Mouse (Mus musculus): Measurements from ENCODE around the gene Cd83. TPM values are rescaled to one million over a fixed set of nuclear protein-coding genes. Genes with fewer than 3 reads are reported as not detected.

The Cd83 gene
- total and polyA plus RNA-seq, 2 experiments from 2014 or later = 36.0 to 36.6 TPM

DNA sequence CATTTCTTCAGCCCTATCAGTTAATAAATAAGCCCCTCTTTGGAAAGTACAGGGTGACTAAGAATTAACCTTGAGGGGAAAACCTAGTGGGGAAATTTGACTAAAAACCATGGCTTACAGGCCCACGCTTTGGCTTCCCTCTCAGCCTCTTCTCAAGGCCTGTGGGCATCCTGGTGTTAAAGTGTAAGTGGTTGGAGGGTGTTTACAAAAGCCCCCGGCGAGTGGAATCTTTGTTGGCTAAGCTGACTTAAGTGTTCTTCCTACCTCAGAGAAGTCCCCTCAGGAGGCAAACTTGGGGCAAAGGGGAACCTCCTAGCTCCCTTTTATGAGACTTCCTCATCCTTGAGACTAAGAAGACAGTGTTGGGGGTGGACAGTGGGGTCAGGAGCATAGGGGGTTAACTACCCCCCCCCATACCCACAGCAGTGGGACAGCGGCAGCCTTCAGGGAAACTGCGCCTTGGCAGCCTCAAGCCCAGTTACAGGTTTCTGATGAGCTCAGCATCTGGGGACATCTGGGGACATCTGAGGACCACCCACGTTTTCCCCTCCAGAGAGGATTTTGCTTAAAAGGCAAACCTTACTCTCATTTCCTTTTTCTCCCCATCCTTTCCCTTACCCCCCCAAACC is 6.4 kb upstream of the Cd83 start:
- H3K4me3 ChIP-seq (ENCODE audit: low read depth, low read length) = no peak overlapping the region
- no peaks in the 10 kb centered on the region for H3K27me3 ChIP-seq (ENCODE audit: insufficient read depth, low read length)
- no peak for ATAC-seq (ENCODE audit: low FRiP score)
- H3K9ac ChIP-seq (replicated peaks; ENCODE audit: low read length, poor library complexity, severe bottlenecking) = no peak overlapping the region
- H3K4me2 ChIP-seq (ENCODE audit: low read depth, low read length, poor library complexity, severe bottlenecking) = no peak overlapping the region
- TF ChIP-seq CTCF (IDR thresholded peaks at IDR 0.05) = no peak
- 70% methylated on average over 6 of the region's 6 CpGs for WGBS
- H3K4me1 ChIP-seq (ENCODE audit: insufficient read depth, low read length) = no peaks in the 10 kb centered on the region
- H3K9me3 ChIP-seq (ENCODE audit: low read length) = no peaks in the 10 kb centered on the region
- no peak for DNase-seq (ENCODE audit: low spot score)
- no peak overlapping the region for H3K27ac ChIP-seq (ENCODE audit: low read depth, low read length)
- H3K36me3 ChIP-seq (ENCODE audit: insufficient read depth, low read length) = no peaks in the 10 kb centered on the region

DNA sequence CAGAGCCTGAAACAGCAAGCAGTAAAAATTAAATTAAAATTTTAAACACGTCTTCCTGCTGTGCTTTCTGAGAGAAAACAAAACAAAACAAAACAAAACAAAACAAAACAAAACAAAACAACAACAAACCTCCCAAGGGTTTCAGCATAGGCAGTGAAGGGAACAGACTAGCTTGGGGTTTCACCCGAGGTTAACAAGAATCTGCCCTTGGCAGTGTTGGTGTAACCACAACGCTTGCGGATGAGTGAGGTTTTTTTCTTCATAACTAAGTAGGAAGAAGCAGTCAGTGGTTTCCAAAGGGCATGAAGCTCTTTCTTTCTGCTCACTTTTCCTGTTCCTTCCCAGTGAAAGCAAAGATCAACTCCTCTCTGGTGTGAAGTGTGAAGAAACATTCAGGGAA is 5.6 kb upstream of the Cd83 start:
- Histone ChIP-seq H3K27ac (ENCODE audit: low read depth, low read length) (no peak overlapping the region), H3K9ac (replicated peaks; ENCODE audit: low read length, poor library complexity, severe bottlenecking) (no peak overlapping the region), H3K4me3 (ENCODE audit: low read depth, low read length) (no peak overlapping the region), H3K4me1 (ENCODE audit: insufficient read depth, low read length) (no peaks in the 10 kb centered on the region), H3K36me3 (ENCODE audit: insufficient read depth, low read length) (no peaks in the 10 kb centered on the region), H3K4me2 (ENCODE audit: low read depth, low read length, poor library complexity, severe bottlenecking) (no peak overlapping the region), H3K27me3 (ENCODE audit: insufficient read depth, low read length) (no peaks in the 10 kb centered on the region), H3K9me3 (ENCODE audit: low read length) (no peaks in the 10 kb centered on the region)
- TF ChIP-seq CTCF (IDR thresholded peaks at IDR 0.05) = no peak
- no peak for ATAC-seq (ENCODE audit: low FRiP score)
- 84% methylated on average over 4 of the region's 4 CpGs for WGBS
- DNase-seq (ENCODE audit: low spot score) = no peak

DNA sequence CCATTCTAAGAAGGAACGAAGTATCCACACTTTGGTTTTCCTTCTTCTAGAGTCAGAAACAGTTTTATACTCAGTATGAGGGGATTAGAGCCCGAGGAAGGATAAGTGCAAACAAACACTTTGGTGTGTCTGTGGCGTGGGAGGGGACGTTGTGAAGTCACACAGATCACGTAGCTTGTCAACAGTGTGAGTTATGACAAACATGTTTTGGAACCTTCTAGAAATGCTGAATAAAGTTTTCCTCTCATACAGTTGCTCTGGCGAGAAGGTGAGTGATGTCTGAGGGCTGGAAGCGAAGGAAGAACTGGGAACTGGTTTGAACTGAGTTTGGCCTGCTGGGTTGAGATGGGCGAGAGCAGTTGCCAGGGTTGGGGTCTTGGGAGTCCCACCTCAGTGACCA is 4.5 kb upstream of the Cd83 start:
- no peak overlapping the region for H3K4me2 ChIP-seq (ENCODE audit: low read depth, low read length, poor library complexity, severe bottlenecking)
- DNase-seq (ENCODE audit: low spot score) = no peak
- WGBS = 86% methylated on average over 8 of the region's 8 CpGs

DNA sequence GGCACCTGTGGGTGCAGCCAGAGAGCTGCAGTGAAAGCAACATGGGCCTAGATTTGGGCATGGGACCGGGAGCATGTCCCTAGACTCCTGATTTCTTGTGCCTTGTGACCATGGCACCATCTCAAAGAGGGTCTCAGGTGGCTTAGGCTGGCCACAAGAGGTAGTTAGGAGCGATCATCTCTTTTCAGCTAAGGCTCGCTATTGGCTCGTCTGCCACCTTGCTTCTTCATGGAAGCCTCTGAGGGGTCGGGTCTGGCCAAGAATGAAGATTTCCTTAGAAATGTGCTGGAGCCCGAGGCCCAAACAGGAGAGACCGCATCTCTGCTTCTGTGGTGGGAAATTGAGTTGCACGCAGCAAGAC is 1.1 kb downstream of the Cd83 start:
- TF ChIP-seq CTCF (IDR thresholded peaks at IDR 0.05) = no peak

More for the DNA sequence above, 4.5 kb upstream of the Cd83 start:
- no peak for ATAC-seq (ENCODE audit: low FRiP score)
- Histone ChIP-seq H3K9me3 (ENCODE audit: low read length) (no peaks in the 10 kb centered on the region), H3K36me3 (ENCODE audit: insufficient read depth, low read length) (no peaks in the 10 kb centered on the region), H3K4me1 (ENCODE audit: insufficient read depth, low read length) (no peaks in the 10 kb centered on the region), H3K27me3 (ENCODE audit: insufficient read depth, low read length) (no peaks in the 10 kb centered on the region), H3K9ac (replicated peaks; ENCODE audit: low read length, poor library complexity, severe bottlenecking) (no peak overlapping the region), H3K27ac (ENCODE audit: low read depth, low read length) (no peak overlapping the region), H3K4me3 (ENCODE audit: low read depth, low read length) (no peak overlapping the region)
- no peak for TF ChIP-seq CTCF (IDR thresholded peaks at IDR 0.05)

DNA sequence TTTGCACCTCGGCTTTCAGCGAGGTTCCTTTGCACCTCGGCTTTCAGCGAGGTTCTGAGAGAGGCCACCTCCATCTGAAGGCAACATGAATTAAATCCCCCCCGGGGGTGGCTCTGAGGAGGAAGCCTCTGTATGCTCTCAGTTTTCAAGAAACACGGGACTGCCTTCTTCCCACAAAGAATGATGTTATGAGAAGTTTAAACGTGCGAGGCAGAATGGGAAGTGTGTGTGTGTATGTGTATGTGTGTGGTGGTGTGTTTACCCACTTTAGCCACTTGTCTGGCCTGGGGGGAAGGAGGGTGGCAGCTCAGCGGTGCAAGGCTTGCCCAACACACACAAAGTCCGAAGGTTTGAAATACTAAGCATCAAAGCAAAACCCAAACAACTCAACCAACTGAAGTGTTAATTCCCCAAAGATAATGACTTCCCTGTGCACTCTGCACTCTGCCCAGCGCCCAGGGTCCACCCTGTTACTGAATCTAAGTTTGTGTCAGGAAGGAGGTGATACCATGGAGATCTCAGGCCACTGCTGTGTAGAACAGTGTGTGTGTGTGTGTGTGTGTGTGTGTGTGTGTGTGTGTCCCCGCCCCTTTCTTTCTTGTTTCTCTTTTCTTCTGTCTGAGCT is 1.7 kb downstream of the Cd83 start:
- H3K36me3 ChIP-seq (ENCODE audit: insufficient read depth, low read length) = no peaks in the 10 kb centered on the region
- 34% methylated on average over 12 of the region's 12 CpGs for WGBS
- H3K9ac ChIP-seq (replicated peaks; ENCODE audit: low read length, poor library complexity, severe bottlenecking) = 0 out of 2 replicates have a peak overlapping the region, but pooled peaks have one; percentile 75
- H3K27me3 ChIP-seq (ENCODE audit: insufficient read depth, low read length) = no peaks in the 10 kb centered on the region
- no peaks in the 10 kb centered on the region for H3K9me3 ChIP-seq (ENCODE audit: low read length)
- ATAC-seq (ENCODE audit: low FRiP score) (no peak), DNase-seq (ENCODE audit: low spot score) (no peak)
- H3K4me2 ChIP-seq (ENCODE audit: low read depth, low read length, poor library complexity, severe bottlenecking) = peak overlapping the region; percentile 91
- peak overlapping the region; percentile 65 for H3K27ac ChIP-seq (ENCODE audit: low read depth, low read length)
- peak overlapping the region; percentile 63 for H3K4me3 ChIP-seq (ENCODE audit: low read depth, low read length)
- TF ChIP-seq CTCF (IDR thresholded peaks at IDR 0.05) = no peak
- peaks cover 3% of the 10 kb centered on the region; the same call in 1 of the 2 replicates for H3K4me1 ChIP-seq (ENCODE audit: insufficient read depth, low read length)

More for the DNA sequence above, 1.1 kb downstream of the Cd83 start:
- no peaks in the 10 kb centered on the region for H3K27me3 ChIP-seq (ENCODE audit: insufficient read depth, low read length)
- no peaks in the 10 kb centered on the region for H3K9me3 ChIP-seq (ENCODE audit: low read length)
- 0 out of 2 replicates have a peak, but pooled peaks have one; percentile 17 for ATAC-seq (ENCODE audit: low FRiP score)
- no peak for DNase-seq (ENCODE audit: low spot score)
- peak overlapping the region; percentile 91 for H3K4me2 ChIP-seq (ENCODE audit: low read depth, low read length, poor library complexity, severe bottlenecking)
- H3K27ac ChIP-seq (ENCODE audit: low read depth, low read length) = peak overlapping the region; percentile 65
- H3K4me3 ChIP-seq (ENCODE audit: low read depth, low read length) = peak overlapping the region; percentile 63
- peak overlapping the region; percentile 75 for H3K9ac ChIP-seq (replicated peaks; ENCODE audit: low read length, poor library complexity, severe bottlenecking)
- 27% methylated on average over 8 of the region's 8 CpGs for WGBS
- H3K36me3 ChIP-seq (ENCODE audit: insufficient read depth, low read length) = no peaks in the 10 kb centered on the region
- peaks cover 3% of the 10 kb centered on the region; the same call in 1 of the 2 replicates for H3K4me1 ChIP-seq (ENCODE audit: insufficient read depth, low read length)

DNA sequence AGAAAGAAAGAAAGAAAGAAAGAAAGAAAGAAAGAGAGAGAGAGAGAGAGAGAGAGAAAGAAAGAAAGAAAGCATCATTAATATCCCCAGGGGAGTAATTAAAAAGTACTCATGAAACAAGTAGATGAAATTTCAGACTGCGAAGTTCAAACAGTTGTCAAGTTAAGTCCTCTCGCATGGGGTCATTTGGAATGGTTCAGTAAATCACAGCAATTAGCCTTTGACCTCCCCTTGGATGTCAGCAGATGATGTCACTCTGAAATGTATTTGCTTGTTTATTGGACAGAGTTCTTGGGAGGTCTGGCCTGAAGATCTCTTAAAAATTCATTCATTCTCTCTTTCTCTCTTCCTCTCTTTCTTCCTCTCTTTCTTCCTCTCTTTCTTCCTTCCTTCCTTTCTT is 2.7 kb downstream of the Cd83 start:
- H3K9ac ChIP-seq (replicated peaks; ENCODE audit: low read length, poor library complexity, severe bottlenecking) = no peak overlapping the region
- WGBS = 66% methylated on average over 2 of the region's 2 CpGs
- no peak overlapping the region for H3K27ac ChIP-seq (ENCODE audit: low read depth, low read length)
- no peak overlapping the region for H3K4me2 ChIP-seq (ENCODE audit: low read depth, low read length, poor library complexity, severe bottlenecking)
- ATAC-seq (ENCODE audit: low FRiP score) (no peak), DNase-seq (ENCODE audit: low spot score) (no peak)
- H3K4me1 ChIP-seq (ENCODE audit: insufficient read depth, low read length) = peaks cover 3% of the 10 kb centered on the region; the same call in 1 of the 2 replicates
- H3K4me3 ChIP-seq (ENCODE audit: low read depth, low read length) = no peak overlapping the region
- TF ChIP-seq CTCF (IDR thresholded peaks at IDR 0.05) = no peak
- H3K27me3 ChIP-seq (ENCODE audit: insufficient read depth, low read length) = no peaks in the 10 kb centered on the region
- no peaks in the 10 kb centered on the region for H3K9me3 ChIP-seq (ENCODE audit: low read length)
- no peaks in the 10 kb centered on the region for H3K36me3 ChIP-seq (ENCODE audit: insufficient read depth, low read length)
